Mouse (Mus musculus): Measurements from ENCODE around the gene Sh3gl3.
A peak's percentile ranks its signal among the peaks of the same experiment; 100 is the strongest.

The Sh3gl3 gene

DNA sequence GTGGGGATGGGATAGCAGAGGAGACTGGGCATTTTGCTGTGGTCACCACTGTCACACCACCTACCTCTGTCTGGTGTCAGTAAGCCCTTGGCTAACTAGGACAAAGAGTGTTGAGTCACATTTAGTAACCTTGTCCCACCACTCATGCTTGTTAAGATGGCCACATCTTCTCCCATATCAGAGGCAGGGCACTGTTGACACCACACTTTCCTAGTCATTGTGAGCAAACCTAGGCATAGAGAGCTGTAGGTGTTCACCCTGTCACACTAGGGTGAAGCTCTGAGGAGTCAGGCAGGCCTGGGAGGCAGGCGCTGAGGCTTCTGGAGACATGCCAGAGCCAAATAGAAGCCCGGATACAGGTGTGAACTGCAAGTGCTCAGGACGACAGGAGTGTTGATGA is at the start of gene Sh3gl3:
Sh3gl3 (plus strand) TSS at position 301 of the 400 bp plus-strand sequence.
- DNase-seq (ENCODE audit: low read depth, low spot score): no peak

GRCm38 (mm10) chr7:82138196-82138595 is 35.4 kb upstream of the Sh3gl3 start:
- DNase-seq (ENCODE audit: low read depth, low spot score): no peak

GRCm38 (mm10) chr7:82147151-82147550 is 26.5 kb upstream of the Sh3gl3 start:
- DNase-seq (ENCODE audit: low read depth, low spot score): no peak

- no peak for DNase-seq (ENCODE audit: low read depth, low spot score)
These were observed 9.0 kb upstream of the Sh3gl3 start for GRCm38 (mm10) chr7:82164681-82165080.

DNA sequence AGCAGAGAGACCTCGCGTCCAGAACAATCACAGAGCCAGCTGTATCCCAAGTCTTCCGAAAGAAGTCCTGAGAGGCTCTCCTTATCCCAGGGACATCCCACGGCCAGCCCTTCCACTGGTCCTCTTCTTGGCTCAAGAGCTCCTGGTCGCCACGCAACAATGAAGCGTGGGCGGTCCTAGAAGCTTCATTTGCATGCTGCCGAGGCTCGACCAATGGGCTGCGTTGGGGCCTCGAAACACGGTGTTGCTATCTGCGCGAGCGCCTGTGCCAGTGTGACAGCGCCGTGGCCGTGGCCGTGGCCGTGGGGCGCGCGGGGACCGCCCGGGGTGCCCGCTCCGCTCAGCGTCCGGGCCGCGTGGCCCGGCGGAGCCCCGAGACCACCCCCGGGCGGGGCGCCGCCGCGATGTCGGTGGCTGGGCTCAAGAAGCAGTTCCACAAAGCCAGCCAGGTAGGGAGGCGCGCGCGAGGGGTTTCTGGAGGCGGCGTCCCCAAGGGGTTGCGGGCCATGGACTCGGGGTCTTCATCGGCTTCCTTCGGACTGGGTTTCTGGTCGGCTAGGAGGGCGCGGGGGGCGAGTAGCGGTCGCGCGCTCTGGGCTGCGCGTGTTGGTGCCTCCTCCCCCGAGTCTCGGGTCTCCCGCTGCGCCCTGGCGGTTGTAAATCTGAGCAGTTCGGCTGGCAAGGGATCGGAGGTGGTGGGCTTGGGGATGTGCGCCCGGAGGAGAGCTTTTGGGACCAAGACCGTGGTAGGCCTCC is 1.1 kb downstream of the Sh3gl3 start:
- peak; percentile 91 for DNase-seq (ENCODE audit: low read depth, low spot score)

GRCm38 (mm10) chr7:82175327-82175721 is 1.7 kb downstream of the Sh3gl3 start:
- no peak for DNase-seq (ENCODE audit: low read depth, low spot score)

- no peak for DNase-seq (ENCODE audit: low read depth, low spot score)
These were observed 2.6 kb downstream of the Sh3gl3 start for GRCm38 (mm10) chr7:82176192-82176591.

GRCm38 (mm10) chr7:82177336-82177735 is 3.7 kb downstream of the Sh3gl3 start:
- no peak for DNase-seq (ENCODE audit: low read depth, low spot score)

- DNase-seq (ENCODE audit: low read depth, low spot score): peak; percentile 69
These were observed 7.3 kb downstream of the Sh3gl3 start for GRCm38 (mm10) chr7:82180919-82181318.

DNA sequence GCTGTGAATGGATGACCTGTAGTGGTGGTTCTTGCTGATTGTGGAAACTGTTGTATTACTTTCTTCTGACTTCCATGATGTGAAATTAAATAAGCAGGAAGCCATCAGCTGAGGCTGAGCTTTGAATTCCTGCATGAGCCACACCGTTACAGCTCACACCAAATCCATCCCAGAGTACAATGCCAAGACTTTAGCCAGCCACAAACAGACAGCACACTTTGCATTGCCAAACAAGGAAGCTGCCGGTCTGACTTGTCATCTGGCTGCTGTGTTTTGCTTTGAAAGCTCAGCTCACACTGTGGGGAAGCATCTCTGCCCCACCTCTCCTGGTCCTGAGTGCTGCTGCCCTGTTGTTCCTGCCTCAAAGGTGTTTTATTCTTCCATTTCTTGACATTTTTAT is 9.1 kb downstream of the Sh3gl3 start:
- DNase-seq (ENCODE audit: low read depth, low spot score): no peak

GRCm38 (mm10) chr7:82191604-82192003 is 18.0 kb downstream of the Sh3gl3 start:
- DNase-seq (ENCODE audit: low read depth, low spot score): no peak

DNA sequence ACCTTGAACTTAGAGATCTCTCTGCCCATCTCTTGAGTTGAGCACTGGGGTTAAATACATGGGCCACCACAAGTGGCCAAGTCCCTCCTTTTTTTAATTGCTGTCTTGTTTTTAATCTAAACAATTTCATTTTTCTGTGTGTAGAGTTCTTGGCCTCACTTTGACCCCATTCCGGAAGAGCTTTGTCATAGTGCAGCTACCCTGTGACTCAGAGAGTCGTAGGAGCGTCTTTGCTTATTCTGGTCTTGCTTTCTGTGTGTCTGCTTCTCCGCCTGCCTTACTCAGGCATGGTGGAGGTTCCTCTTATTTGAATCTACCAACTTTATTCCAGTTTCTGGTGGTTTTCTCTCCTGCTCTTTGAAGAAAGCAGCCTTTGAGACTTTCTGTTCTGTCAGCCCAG is 18.9 kb downstream of the Sh3gl3 start:
- no peak for DNase-seq (ENCODE audit: low read depth, low spot score)

- DNase-seq (ENCODE audit: low read depth, low spot score): no peak
These were observed 29.5 kb downstream of the Sh3gl3 start for GRCm38 (mm10) chr7:82203111-82203510.

- no peak for DNase-seq (ENCODE audit: low read depth, low spot score)
These were observed 30.6 kb downstream of the Sh3gl3 start for GRCm38 (mm10) chr7:82204014-82204784.

DNA sequence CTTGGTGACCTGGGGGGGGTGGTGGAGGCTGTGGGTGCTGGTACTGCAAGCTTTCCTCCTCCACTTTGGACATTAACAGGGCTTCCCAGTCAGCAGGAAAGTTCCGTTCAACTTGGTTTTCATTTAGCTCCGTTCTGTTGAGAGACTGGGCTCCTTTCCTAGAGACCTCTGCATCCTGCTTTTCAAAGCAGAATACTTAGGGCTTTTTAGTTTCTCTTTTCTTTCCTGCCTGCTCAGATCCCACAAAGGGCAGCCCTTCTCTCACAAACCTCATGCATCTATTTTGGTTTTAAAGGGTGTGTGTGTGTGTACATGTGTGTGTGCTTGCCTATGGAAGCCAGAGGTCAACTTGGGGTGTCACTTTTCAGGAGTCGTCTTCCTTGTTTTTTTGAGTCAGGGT is 31.3 kb downstream of the Sh3gl3 start:
- no peak for DNase-seq (ENCODE audit: low read depth, low spot score)

- no peak for DNase-seq (ENCODE audit: low read depth, low spot score)
These were observed 33.1 kb downstream of the Sh3gl3 start for GRCm38 (mm10) chr7:82206787-82207186.

DNA sequence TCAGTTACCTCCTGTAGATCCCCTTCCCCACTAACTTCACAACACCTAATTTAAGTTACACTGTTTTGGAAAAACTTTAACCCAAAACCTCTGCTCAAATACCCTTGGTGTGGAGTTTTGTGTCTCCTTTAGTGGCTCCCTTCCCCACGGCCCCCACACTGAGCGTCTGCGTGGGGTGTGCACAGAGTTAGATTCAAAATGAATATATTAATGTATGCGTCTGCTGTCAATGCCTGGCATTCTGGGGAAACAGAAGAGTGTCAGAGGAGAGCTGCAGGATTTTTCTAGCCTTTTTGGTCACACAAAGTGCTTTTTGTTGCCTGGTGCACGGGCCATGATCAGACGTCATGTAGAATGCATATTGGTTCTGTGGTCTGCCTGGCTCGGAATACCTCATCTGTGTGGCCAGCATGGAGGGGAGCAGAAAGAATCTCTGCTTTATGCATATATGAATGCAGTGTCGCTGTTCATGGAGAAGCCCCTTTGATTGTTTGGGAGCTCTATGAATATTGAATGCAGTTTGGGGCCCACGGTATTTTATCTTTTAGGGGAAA is 47.8 kb downstream of the Sh3gl3 start:
- DNase-seq (ENCODE audit: low read depth, low spot score): peak; percentile 26

DNA sequence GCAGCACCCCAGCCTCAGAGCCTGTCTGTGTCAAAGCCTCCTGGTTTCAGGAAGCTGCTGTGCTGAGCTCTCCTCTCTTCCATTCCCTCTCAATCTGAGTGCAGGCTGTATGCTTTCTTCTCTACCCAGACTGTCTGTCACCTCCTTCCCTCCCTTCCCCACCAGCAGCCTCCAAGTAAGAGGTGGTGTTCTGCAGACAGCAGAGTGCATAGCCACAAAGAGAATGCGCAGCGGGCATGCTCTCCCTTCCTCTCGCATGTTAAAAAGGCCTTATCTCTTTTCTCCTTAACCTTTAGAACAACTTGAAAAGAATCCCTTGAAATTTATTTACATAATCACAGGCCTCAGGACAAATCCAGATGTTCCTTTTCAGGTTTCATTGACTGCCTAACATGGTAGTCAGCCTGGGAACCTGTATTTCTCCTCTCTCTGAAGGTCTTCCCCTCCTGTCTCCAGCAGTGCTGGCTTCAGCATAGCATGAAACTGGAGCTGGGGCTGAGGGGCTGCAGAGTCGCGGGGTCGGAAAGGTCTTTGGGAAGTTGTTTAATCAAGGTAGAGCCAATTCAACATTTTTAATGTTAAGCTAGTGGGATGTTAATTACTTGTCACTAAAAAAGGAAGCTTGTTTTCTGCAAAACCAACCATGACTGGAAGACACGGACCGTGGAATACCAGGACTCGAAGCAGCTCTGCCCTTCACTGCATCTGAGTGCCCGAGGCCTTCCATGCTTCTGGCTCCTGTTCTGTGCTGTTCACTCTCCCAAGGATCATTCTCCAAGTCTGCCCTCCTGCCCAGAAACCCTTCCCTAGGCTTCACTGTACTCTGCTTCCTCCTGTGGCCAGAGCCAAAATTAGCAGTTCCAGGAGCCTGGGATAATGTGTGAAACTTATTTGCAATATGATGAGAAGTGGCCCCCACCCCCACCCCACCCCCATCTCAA is 50.5 kb downstream of the Sh3gl3 start:
- no peak for DNase-seq (ENCODE audit: low read depth, low spot score)

GRCm38 (mm10) chr7:82233201-82233600 is 59.6 kb downstream of the Sh3gl3 start:
- no peak for DNase-seq (ENCODE audit: low read depth, low spot score)

DNA sequence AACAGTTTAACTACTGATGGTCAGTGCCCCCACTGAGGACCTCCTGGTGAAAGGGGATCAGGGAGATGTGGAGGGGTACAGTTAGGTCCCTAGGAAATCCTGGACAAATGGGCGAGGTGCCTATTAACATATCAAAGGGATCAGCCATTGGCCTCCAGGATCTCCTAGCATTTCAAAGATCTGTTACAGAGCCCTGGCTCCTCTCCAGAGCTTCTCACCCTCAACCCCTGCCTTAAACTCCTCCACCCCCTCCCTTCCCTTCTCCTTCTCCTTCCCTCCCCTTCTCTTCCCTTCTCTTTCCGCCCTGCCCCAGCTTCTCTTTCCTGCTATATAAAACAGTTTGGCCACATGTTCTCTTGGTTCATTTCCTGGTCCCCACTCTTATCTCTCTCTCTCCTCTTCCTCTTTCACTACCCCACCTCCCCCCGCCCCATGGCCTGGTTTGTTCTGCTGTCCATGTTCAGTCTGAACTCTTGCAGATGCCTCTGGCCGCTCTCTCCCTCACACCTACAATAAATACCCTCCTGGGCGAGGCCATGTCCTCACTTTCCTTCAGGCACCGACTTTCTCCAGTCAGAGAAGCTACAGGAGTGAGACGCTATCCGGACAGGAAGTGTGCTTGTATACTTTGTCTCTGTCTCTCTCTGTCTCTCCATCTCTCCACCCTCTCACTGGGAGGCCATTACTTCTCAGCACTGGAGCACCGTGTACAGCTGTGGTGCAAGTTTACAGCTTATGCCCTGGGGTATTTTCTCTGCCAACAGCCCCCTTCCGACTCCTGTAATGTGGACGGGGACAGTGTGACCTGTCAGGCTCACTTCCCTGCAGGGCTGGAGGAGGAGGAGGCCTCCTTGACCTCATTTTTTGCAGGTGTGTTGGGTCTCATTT is 60.6 kb downstream of the Sh3gl3 start:
- DNase-seq (ENCODE audit: low read depth, low spot score): no peak

DNA sequence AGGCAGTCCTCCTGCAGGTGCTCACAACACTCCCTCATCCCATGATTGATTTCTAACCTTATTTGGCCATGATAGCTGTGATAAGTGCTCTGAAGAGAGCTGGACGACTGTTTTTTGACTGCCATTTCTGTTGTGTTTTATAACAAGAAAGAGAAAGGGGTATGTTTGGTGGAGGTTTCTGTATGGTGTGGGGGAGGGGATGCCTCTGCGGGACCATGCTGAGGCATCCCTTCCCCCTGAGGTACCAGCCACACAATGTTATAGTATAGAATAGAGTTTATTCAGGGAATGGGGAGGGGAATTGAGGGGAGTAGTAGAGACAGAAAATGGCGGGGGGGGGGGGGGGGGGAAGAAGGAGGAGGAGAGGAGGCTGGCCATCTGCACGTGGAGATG is 61.3 kb downstream of the Sh3gl3 start:
- DNase-seq (ENCODE audit: low read depth, low spot score): no peak

All from telencephalon, adult 2 months (tissue).